Mouse (Mus musculus) forebrain, embryonic 14.5 days (tissue): Measurements from ENCODE around the gene Zzef1. TPM values are rescaled to one million over a fixed set of nuclear protein-coding genes. Genes with fewer than 3 reads are reported as not detected.

Experiments
- ATAC-seq: fragments of 200-750 bp; cut with Nextera tagmentation; 2 replicates; pipeline ENCODE4 v1.8.0; 2017; ENCODE audit warnings: mild to moderate bottlenecking, moderate library complexity
- DNase-seq: peaks from one replicate; pipeline ENCODE4 v3.0.0-alpha.2; 2015; ENCODE audit warnings: low spot score
- H3K27ac ChIP-seq: fragments of 300-500 bp; sonication (generic); 2 replicates; pipeline ENCODE4 v1.5.1; 2014; ENCODE audit warnings: low read depth, mild to moderate bottlenecking, control low read depth, low read length, moderate library complexity
- H3K27me3 ChIP-seq: fragments of 300-500 bp; sonication (generic); replicated peaks from 2 replicates; pipeline ENCODE4 v1.6.1; 2014; ENCODE audit warnings: low read length, control low read depth, mixed read lengths; ENCODE audit not compliant: control insufficient read depth, insufficient read depth
- H3K36me3 ChIP-seq: fragments of 300-500 bp; sonication (generic); 2 replicates; pipeline ENCODE4 v1.6.1; 2014; ENCODE audit warnings: low read length, control low read depth; ENCODE audit not compliant: control insufficient read depth, insufficient read depth
- H3K4me1 ChIP-seq: fragments of 300-500 bp; sonication (generic); 2 replicates; pipeline ENCODE4 v1.6.1; 2014; ENCODE audit warnings: antibody characterized with exemption, low read length, control low read depth; ENCODE audit not compliant: control insufficient read depth, insufficient read depth
- H3K4me2 ChIP-seq: fragments of 300-500 bp; sonication (generic); 2 replicates; pipeline ENCODE4 v1.6.1; 2014; ENCODE audit warnings: mild to moderate bottlenecking, control low read depth, low read length
- H3K4me3 ChIP-seq: fragments of 300-500 bp; sonication (generic); 2 replicates; pipeline ENCODE4 v1.5.1; 2014; ENCODE audit warnings: low read depth, low read length, control low read depth
- H3K9ac ChIP-seq: fragments of 300-500 bp; sonication (generic); 2 replicates; pipeline ENCODE4 v1.6.1; 2014; ENCODE audit warnings: mild to moderate bottlenecking, low read length, control low read depth, moderate library complexity
- H3K9me3 ChIP-seq: fragments of 300-500 bp; sonication (generic); replicated peaks from 2 replicates; pipeline ENCODE4 v1.6.1; 2016; ENCODE audit warnings: low read length, control low read depth, mixed read lengths; ENCODE audit not compliant: control insufficient read depth
- WGBS: fragments of 180-500 bp; shearing (Covaris S2); extraction: QIAGEN DNeasy Blood & Tissue Kit; methylation state at CpG from one replicate; pipeline ENCODE4 v1.1.7; 2014; 5-methylcytosine and 5-hydroxymethylcytosine counted together
- polyA plus RNA-seq: library from polyadenylated mRNA; unstranded; fragments of >200 nt; fragmentation: Nextera tagmentation; extraction: Ambion mirVana; gene quantifications from 2 replicates; pipeline ENCODE4 v1.2.1, GENCODE M21; 2014

Gene Zzef1
- polyA plus RNA-seq, 1 experiment from 2014 or later, result 9.9 TPM

DNA sequence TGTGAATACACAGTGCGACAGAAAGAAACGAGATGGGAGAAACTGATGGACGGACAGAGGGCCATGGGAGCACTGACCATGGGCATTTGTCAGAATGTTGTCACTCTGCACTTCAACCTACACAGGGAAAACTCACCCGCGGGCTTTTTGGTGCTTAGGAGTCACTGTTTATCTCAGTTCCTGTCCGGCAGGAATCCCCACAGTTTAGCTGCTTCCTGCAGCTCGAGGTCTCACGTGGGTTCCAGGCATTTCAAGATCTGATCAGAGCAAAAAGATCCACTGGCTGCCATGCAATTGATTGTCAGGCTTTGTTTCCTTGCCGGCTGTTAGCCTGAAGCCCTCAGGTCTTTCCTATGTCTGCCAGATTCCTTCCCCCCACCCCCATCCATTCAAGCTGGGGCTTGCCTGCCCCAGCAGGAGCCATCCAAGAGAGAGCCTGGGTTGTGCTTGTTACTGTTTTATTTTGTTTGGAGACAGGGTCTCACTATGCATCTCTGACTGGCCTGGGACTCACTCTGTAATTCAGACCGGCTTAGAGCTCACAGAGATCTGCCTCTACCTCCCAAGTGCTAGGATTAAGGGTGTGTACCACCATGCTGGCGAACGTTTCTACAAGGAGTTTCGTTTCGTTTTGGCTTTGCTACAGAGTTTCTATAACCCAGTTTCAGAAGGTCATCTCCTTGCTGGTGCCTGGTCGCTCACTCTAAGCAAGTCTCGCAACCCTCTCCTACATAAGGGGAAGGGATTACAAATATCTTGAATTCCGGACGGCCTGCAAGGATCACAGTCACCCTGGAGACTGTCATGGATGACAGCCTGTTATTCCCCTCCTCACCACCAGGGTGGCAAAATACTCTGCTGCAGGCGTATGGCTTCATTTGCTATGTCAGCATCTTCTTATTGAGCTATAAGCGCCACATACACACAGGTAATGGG lies 144.4 kb downstream of the Zzef1 start:
- peak; percentile 66 for ATAC-seq
- DNase-seq, result peak; percentile 67
- peak overlapping the region; percentile 31 for H3K4me3 ChIP-seq
- H3K9ac ChIP-seq, result peak overlapping the region; percentile 35; the same call in 1 of the 2 replicates
- peak overlapping the region; percentile 39 for H3K4me2 ChIP-seq
- H3K9me3 ChIP-seq, result no peaks in the 10 kb centered on the region
- peaks cover 5% of the 10 kb centered on the region; the same call in 1 of the 2 replicates for H3K4me1 ChIP-seq
- H3K36me3 ChIP-seq, result no peaks in the 10 kb centered on the region
- H3K27me3 ChIP-seq, result no peaks in the 10 kb centered on the region
- no peak overlapping the region; the same call in 1 of the 2 replicates for H3K27ac ChIP-seq
- WGBS, result 32% methylated on average over 20 of the region's 20 CpGs

DNA sequence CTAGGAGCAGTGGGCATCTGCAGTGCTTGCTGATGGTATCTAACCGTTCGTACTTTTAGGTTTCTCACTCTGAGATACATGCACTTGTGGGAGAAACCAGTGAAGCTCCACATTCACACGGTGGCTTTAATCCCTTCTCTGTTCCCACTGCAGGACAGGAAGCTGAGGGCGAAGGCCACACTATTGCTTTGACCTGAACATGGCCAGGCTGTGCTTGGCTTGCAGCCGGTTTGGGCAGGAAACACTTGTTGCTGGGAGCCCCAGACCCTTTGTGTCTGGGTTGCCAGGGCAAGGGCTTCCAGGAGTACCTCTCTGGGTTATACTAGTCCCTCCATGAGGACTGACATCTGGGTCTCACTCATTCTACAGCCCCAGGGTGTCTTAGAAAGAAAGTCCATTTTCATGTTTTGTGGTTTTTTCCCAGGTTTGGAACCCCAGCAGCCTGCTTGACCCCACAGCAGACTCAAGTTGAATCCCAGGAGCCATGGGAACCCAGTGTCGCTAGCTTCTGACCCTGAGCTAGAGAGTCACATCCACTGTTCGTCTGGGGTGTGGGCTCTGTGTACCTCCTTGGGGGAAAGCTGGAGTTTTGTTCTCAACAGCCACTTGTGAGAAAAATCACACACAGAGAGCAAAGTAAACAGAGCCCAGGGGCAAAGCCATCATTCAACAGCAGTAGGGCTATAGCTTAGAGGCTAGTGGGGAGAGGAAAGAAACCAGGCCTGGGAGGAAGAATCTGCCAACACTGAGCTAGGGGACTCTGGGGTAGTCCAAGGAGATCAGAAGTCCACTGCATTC lies 149.2 kb downstream of the Zzef1 start:
- Histone ChIP-seq H3K9ac (no peak overlapping the region), H3K36me3 (no peaks in the 10 kb centered on the region), H3K27ac (no peak overlapping the region), H3K4me3 (no peak overlapping the region), H3K4me1 (peaks cover 5% of the 10 kb centered on the region; the same call in 1 of the 2 replicates), H3K27me3 (no peaks in the 10 kb centered on the region), H3K4me2 (no peak overlapping the region), H3K9me3 (no peaks in the 10 kb centered on the region)
- DNase-seq (no peak), ATAC-seq (no peak)
- 76% methylated on average over 7 of the region's 7 CpGs for WGBS

DNA sequence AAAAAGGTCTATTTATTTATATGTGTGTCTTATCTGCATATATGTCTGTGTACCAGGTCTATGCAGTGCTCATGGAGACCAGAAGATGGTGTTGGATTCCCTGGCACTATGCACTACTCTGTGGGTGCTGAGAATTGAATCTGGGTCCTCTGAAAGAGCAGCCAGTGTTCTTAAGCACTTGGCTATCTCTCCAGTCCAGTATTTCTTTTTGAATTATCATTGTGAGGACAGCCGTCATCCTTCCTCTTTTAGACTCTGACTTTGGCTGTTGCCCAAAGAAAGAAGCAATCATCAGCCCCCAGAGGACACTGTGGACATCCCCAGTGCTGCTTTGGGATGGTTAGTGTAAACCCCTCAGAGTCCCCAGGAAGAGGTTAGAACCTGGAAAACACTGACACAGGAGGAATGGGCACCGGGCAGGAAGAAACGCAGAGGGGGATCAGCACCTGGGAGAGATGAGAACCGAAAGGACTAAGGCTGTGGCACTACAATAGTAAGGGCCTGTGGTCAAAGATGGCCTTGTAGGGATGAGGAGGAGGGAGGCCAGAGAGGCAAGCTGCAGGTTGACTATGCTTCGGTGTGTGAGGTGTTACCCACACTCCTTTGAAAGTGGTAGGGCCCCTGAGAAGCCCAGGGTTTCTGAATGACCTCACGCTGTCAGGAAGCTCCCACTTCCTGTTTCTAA lies 150.0 kb downstream of the Zzef1 start:
- Histone ChIP-seq H3K9me3 (no peaks in the 10 kb centered on the region), H3K4me3 (no peak overlapping the region), H3K4me1 (no peaks in the 10 kb centered on the region), H3K36me3 (no peaks in the 10 kb centered on the region), H3K9ac (no peak overlapping the region), H3K27ac (no peak overlapping the region), H3K27me3 (no peaks in the 10 kb centered on the region), H3K4me2 (no peak overlapping the region)
- DNase-seq (no peak), ATAC-seq (no peak)
- 62% methylated on average over 6 of the region's 6 CpGs for WGBS

DNA sequence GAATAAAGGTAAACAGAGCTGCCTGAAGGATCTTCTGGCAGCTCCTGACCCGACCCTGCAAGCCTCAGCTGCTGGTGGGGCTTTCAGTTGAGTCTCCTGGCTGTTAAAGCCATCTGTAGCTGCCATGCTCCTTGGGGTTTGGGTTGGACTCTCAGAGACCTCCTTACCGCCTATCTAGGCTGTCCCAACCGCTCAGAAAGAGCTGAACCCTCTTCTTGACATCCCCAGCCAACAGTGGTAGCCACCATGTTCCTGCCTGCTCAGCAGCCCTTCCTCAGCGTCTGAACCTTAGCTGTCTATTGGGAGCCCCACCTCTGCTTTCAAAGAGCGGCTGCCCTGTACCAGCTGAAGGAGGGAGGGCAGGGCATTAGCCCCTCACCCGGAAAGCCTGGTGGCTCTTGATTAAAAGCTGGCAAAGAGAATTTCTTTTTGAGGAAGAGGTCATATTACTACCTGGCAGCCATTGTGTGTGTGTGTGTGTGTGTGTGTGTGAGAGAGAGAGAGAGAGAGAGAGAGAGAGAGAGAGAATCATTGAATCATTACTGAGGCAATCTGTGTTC lies 150.6 kb downstream of the Zzef1 start:
- WGBS, result 44% methylated on average over 6 of the region's 6 CpGs

DNA sequence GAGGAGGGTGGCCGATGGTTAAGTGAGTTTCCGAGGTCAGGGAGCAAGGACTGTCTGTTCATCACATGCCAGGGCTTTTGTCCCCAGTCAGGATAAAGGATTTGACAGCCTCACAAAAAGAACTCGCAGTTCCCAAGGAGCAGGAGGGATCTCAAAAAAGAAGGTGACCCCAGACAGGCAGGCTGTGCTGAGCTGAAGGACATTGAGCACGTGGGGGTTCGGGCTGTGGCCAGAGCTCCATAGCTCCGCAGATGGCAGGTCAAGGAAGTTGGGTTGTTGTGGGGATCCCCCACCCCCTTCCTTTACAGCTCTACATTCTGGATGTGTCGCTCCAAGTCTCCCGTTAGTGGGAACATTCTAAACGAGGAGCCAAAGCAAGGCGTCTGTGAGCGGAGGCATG lies 151.8 kb downstream of the Zzef1 start:
- Histone ChIP-seq H3K4me2 (no peak overlapping the region), H3K36me3 (no peaks in the 10 kb centered on the region), H3K27me3 (no peaks in the 10 kb centered on the region), H3K9ac (no peak overlapping the region), H3K27ac (no peak overlapping the region), H3K4me1 (no peaks in the 10 kb centered on the region), H3K4me3 (no peak overlapping the region), H3K9me3 (no peaks in the 10 kb centered on the region)
- no peak for ATAC-seq
- WGBS, result 44% methylated on average over 11 of the region's 11 CpGs
- no peak for DNase-seq

More for the DNA sequence above, 150.6 kb downstream of the Zzef1 start:
- Histone ChIP-seq H3K27ac (no peak overlapping the region), H3K9ac (no peak overlapping the region), H3K36me3 (no peaks in the 10 kb centered on the region), H3K4me3 (no peak overlapping the region), H3K9me3 (no peaks in the 10 kb centered on the region), H3K4me2 (no peak overlapping the region), H3K4me1 (no peaks in the 10 kb centered on the region), H3K27me3 (no peaks in the 10 kb centered on the region)
- no peak for DNase-seq
- ATAC-seq, result no peak

DNA sequence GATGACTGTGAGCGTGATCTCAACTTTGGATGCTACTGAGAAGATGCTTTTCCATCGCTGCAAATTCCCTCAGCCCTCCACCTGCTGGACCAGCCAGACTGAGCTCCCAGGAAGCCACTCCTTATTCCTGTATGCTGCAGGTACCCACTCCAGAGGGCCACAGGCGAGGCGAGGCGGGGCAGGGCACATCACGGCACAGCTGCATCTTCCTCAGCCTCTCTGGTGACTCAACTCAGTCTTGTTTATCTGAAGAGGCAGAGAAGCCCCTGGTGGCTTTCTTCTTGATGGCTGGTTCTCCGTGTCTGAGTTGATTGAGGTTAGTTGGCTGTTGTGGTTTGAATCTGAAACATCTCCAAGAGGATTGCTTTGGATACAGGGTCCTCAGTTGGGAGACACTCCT lies 152.2 kb downstream of the Zzef1 start:
- ATAC-seq (no peak), DNase-seq (no peak)
- no peaks in the 10 kb centered on the region for H3K36me3 ChIP-seq
- H3K9me3 ChIP-seq, result no peaks in the 10 kb centered on the region
- H3K4me2 ChIP-seq, result no peak overlapping the region
- 77% methylated on average over 7 of the region's 7 CpGs for WGBS
- H3K4me3 ChIP-seq, result no peak overlapping the region
- no peaks in the 10 kb centered on the region for H3K4me1 ChIP-seq
- H3K9ac ChIP-seq, result no peak overlapping the region
- H3K27ac ChIP-seq, result no peak overlapping the region
- no peaks in the 10 kb centered on the region for H3K27me3 ChIP-seq

DNA sequence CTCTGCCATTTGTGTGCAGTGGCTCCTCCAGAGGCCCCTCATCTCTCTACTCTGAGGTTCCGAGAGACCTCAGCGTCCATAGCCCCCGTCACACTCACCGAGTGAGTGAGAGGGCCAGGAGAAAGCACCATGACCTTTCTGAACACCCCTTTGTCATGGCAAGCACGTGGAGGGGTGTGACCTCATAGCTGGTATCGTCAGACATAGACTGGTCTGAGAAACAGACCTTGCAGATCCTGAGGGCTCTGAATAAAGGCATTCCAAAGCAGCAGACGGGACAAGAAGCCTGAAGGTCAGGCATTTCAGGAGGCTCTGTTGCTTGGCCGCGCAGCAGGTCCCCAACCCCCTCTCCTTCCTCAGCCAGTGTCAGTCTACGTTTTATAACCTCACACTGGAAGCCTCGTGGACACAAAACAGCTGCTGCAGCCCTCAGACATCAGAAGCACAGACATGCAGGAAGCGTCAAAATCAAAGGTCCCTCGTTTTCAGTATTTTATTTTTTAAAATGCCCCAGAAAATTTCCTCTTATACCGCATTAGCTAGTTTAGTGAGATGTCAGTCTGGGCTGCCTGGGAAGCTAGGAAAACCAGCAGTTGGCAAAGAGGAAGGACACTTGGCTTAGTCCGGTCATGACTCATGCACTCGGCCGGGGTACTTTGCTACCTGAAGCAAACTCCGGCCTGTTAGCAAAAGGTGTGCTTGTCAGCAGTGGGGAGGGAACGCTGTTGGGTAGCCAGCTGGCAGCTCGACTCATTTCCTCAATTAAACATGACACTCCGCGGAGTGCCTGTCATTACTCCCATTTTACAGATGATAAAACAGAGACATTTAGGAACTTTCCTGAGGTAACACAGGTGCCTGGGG lies 155.3 kb downstream of the Zzef1 start:
- no peaks in the 10 kb centered on the region for H3K4me1 ChIP-seq
- no peak overlapping the region for H3K9ac ChIP-seq
- no peak overlapping the region for H3K4me3 ChIP-seq
- H3K4me2 ChIP-seq, result no peak overlapping the region
- no peaks in the 10 kb centered on the region for H3K27me3 ChIP-seq
- H3K36me3 ChIP-seq, result no peaks in the 10 kb centered on the region
- H3K9me3 ChIP-seq, result no peaks in the 10 kb centered on the region
- no peak overlapping the region for H3K27ac ChIP-seq
- ATAC-seq (no peak), DNase-seq (no peak)
- WGBS, result 83% methylated on average over 22 of the region's 22 CpGs

DNA sequence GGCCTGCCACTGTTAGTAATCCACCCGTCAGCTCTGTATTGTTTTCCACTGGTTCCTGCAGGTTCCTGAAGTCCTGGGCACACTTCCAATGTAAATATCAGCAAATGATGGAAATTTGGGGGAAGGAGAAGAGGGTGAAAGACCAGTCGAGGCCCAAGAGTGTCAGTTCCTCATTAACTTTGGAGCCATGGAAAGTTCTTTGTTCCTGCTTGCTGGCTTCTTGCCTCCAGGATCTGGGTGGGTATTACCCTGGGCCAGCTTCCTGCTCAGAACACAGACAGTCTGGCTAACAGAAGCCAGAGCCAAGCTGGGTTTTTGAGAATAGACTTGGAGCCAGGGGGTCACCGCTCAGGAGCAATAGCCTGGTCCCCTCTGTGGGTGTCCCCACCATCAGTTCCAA lies 156.2 kb downstream of the Zzef1 start:
- Histone ChIP-seq H3K4me2 (no peak overlapping the region), H3K4me3 (no peak overlapping the region), H3K27me3 (no peaks in the 10 kb centered on the region), H3K4me1 (no peaks in the 10 kb centered on the region), H3K36me3 (no peaks in the 10 kb centered on the region), H3K9ac (no peak overlapping the region), H3K9me3 (no peaks in the 10 kb centered on the region), H3K27ac (no peak overlapping the region)
- no peak for ATAC-seq
- WGBS, result 46% methylated on average over 3 of the region's 3 CpGs
- DNase-seq, result no peak
